Mouse (Mus musculus) bone marrow macrophage, adult 2 months (primary cell): ENCODE data around the gene Agtr1a. TPM values are rescaled to one million over a fixed set of nuclear protein-coding genes. Genes with fewer than 3 reads are reported as not detected.

Experiments
- H3K27ac ChIP-seq: 2 replicates; pipeline ENCODE4 v1.5.1; 2012; ENCODE audit warnings: low read depth, low read length; ENCODE audit not compliant: insufficient read depth
- H3K4me1 ChIP-seq: 2 replicates; pipeline ENCODE4 v1.6.1; 2012; ENCODE audit warnings: low read length; ENCODE audit not compliant: control insufficient read depth, insufficient read depth
- H3K4me3 ChIP-seq: 2 replicates; pipeline ENCODE4 v1.5.1; 2012; ENCODE audit warnings: mild to moderate bottlenecking, low read length, moderate library complexity; ENCODE audit not compliant: insufficient read depth
- CTCF ChIP-seq: IDR thresholded peaks from 2 replicates; pipeline ENCODE4 v1.5.1; 2012; ENCODE audit warnings: low read depth, mild to moderate bottlenecking, low read length, moderate library complexity
- POLR2A ChIP-seq: IDR thresholded peaks from 2 replicates; pipeline ENCODE4 v1.6.1; 2012; ENCODE audit warnings: mild to moderate bottlenecking, low read depth, low read length, borderline replicate concordance
- polyA plus RNA-seq: library from polyadenylated mRNA; stranded (reverse); fragments of >200 nt; gene quantifications from 2 replicates; pipeline ENCODE4 v1.2.4, GENCODE M21; 2012; ENCODE audit not compliant: missing spikeins, insufficient read depth, insufficient read length

Agtr1a gene
- polyA plus RNA-seq, 1 experiment = not detected

GRCm38 (mm10) chr13:30339927-30340326, 3.7 kb downstream of the Agtr1a start:
- H3K4me3 ChIP-seq = no peak overlapping the region
- H3K27ac ChIP-seq = no peak overlapping the region
- no peaks in the 10 kb centered on the region for H3K4me1 ChIP-seq
- no peak for TF ChIP-seq POLR2A

GRCm38 (mm10) chr13:30341987-30342898, 6.0 kb downstream of the Agtr1a start:
- H3K4me1 ChIP-seq = no peaks in the 10 kb centered on the region
- no peak overlapping the region for H3K27ac ChIP-seq
- no peak for TF ChIP-seq POLR2A
- no peak for TF ChIP-seq CTCF
- no peak overlapping the region for H3K4me3 ChIP-seq

- Histone ChIP-seq H3K4me1 (no peaks in the 10 kb centered on the region), H3K27ac (no peak overlapping the region), H3K4me3 (no peak overlapping the region)
- TF ChIP-seq POLR2A (no peak), CTCF (no peak)
Observed at GRCm38 (mm10) chr13:30345427-30345913, 9.2 kb downstream of the Agtr1a start.

- Histone ChIP-seq H3K27ac (no peak overlapping the region), H3K4me3 (no peak overlapping the region), H3K4me1 (no peaks in the 10 kb centered on the region)
- no peak for TF ChIP-seq POLR2A
Observed at GRCm38 (mm10) chr13:30346881-30347280, 10.6 kb downstream of the Agtr1a start.

- Histone ChIP-seq H3K4me1 (no peaks in the 10 kb centered on the region), H3K4me3 (no peak overlapping the region), H3K27ac (no peak overlapping the region)
- TF ChIP-seq POLR2A (no peak), CTCF (no peak)
Observed at GRCm38 (mm10) chr13:30348306-30348705, 12.1 kb downstream of the Agtr1a start.

GRCm38 (mm10) chr13:30351966-30352365, 15.7 kb downstream of the Agtr1a start:
- H3K4me3 ChIP-seq = no peak overlapping the region
- H3K4me1 ChIP-seq = no peaks in the 10 kb centered on the region
- no peak overlapping the region for H3K27ac ChIP-seq
- TF ChIP-seq POLR2A (no peak), CTCF (no peak)

GRCm38 (mm10) chr13:30354991-30355580, 18.8 kb downstream of the Agtr1a start:
- no peak overlapping the region for H3K4me3 ChIP-seq
- no peak overlapping the region for H3K27ac ChIP-seq
- no peak for TF ChIP-seq POLR2A
- no peak for TF ChIP-seq CTCF
- no peaks in the 10 kb centered on the region for H3K4me1 ChIP-seq

GRCm38 (mm10) chr13:30355979-30356378, 19.7 kb downstream of the Agtr1a start:
- no peak overlapping the region for H3K27ac ChIP-seq
- no peak overlapping the region for H3K4me3 ChIP-seq
- no peaks in the 10 kb centered on the region for H3K4me1 ChIP-seq
- TF ChIP-seq CTCF (no peak), POLR2A (no peak)

- H3K4me1 ChIP-seq = no peaks in the 10 kb centered on the region
- no peak overlapping the region for H3K4me3 ChIP-seq
- TF ChIP-seq POLR2A (no peak), CTCF (no peak)
- no peak overlapping the region for H3K27ac ChIP-seq
Observed at GRCm38 (mm10) chr13:30358456-30359168, 22.4 kb downstream of the Agtr1a start.
